Mouse (Mus musculus): Measurements from ENCODE around the gene N4bp2l1.
A peak's percentile ranks its signal among the peaks of the same experiment; 100 is the strongest.

Gene N4bp2l1

DNA sequence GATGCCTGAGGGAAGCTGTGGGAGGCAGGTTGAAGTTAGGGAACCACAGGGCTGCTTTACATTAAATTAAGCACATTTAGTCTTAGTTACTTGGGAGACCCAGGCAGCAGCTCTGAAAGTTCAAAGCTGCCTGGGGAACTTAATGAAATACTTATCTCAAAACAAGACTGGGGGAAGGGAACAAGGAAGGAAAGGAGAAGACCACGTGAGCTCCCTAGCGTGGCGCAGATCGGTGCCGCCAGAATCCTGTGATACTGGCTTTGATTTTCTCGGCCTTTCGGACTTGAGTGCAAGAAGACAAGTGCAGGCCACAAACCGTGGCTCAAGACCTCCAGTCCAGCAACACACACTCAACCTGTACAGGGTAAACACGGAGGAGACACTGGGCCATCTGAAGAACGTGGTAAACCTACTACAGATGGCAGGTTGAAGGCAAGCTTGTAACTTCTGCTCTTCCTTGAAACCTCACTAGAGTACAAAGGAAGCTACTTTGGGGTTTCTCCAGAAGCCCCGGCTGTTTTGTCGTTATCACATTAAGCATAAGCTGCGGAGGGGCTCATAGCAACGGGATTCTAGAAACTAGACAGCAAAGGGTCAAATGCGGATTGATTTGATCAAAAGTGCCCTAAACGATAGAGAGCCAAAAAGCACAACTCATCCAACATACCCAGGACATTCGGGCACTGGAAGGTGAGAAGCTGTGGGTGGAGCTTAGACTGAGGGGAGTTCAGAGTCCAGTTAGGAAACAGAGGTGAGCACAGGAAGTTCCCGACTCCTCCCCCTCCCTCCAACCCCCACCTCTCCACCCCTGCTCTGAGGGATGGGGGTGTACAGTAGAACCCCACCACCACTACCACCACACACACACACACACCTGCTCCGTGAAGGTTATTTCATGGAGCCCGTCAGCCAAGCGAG, 1.5 kb upstream of the N4bp2l1 start:
- DNase-seq (ENCODE audit: extremely low spot score): no peak

DNA sequence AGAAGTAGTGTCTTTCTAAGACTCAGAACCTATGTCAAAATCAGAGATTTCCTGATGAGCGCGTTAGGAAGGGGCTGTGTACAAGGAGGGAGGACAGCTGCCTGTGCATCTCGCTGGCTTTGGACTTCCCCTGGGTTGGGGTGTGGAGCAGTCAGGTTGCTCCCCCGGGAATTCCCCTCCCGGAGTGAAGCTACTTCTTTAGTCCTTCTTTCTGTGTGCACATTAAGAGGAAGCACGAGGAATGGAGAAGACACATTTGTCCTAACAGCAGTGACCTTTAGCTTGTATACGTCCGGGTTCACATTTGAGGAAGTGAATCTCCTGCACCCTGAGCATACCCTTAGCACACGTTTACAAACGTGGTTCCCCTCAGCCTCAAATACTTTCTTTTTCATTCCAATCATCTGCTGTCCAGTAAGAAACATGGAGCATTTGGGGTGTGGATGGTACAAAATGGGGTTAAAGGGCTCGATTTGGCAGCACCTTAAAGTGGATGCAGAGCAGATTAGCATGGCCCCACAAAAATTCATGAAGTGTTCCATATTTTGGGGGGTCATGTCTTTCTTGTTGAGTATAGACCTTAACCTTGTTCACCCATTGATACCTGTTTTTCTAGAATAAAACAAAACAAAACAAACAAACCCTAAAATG, 1.5 kb downstream of the N4bp2l1 start:
- no peak for DNase-seq (ENCODE audit: extremely low spot score)

DNA sequence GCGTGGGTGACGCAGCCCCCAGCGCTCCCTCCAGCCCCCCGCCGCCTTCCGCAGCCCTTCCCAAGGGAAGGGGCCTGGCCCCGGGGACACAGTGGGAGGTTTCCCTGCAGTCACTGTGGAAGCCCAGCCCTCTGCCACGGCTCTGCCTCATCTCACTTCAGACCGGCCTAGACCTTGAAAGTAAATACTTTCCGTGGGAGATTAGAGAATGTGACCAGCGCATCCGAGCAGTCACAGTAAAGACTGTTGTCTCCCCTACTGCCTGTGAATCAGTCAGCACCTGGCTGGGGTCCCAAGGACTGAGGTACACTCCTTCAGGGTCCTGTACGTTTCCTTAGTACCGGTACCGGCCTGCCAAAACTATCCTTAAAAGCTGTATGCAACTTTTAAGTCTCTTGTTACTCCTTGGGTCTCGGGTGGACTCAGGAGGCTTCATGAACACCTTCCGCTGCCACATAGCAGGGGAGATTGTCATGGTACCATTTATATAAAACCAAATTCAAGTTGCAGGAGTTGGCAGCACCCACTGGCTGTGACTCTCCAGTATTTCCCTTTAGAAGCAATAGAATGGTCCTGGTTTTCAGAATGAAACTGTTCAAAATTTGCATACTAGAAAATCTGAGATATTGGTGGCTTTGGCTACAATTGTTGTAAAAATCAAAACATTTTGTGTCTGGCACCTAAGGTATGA, 2.2 kb downstream of the N4bp2l1 start:
- DNase-seq (ENCODE audit: extremely low spot score): no peak

DNA sequence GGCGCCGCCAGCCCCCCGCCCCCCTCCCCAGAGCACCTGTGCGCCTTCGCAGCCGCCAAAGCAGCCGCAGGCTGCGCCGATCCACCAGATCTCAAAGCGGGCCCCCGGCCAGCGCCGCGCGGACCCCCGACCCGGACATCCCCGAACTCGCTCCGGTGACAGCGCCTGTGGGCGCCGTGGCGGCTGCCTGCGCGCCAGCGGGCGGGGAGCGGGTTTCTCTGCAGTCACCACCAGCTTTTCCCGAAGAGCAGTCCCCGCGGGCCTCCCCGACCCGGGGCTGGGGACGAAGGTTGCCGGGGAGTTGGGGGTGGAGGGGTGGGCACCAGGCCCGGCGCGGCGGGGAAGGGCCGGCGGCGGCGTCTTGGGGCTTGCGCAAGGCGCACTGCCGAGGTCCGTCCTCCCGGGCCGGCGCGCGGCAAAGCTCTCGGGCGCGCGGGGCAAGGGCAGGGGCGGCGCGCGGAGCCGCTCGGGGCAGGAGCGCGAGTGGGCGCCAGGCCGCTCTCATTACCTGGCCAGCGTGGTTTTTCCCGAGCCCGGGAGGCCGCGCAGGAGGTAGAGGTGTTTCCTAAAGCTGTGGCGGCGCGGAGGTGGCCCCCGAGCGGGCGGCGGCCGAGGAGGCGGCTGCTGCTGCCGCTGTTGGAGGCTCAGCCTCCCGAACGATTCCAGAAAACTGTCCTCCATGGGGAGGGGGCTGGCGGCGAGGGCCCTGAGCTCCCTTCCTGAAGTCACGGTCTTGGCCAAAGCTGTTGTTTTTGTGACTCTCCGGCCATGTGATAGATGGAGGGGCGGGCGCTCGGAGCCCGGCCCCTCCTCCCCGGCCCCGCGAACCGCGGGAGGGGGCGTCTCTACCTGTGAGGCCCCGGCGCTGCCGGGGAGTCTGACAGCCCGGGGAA, 3.0 kb downstream of the N4bp2l1 start:
- DNase-seq (ENCODE audit: extremely low spot score): peak; percentile 50

DNA sequence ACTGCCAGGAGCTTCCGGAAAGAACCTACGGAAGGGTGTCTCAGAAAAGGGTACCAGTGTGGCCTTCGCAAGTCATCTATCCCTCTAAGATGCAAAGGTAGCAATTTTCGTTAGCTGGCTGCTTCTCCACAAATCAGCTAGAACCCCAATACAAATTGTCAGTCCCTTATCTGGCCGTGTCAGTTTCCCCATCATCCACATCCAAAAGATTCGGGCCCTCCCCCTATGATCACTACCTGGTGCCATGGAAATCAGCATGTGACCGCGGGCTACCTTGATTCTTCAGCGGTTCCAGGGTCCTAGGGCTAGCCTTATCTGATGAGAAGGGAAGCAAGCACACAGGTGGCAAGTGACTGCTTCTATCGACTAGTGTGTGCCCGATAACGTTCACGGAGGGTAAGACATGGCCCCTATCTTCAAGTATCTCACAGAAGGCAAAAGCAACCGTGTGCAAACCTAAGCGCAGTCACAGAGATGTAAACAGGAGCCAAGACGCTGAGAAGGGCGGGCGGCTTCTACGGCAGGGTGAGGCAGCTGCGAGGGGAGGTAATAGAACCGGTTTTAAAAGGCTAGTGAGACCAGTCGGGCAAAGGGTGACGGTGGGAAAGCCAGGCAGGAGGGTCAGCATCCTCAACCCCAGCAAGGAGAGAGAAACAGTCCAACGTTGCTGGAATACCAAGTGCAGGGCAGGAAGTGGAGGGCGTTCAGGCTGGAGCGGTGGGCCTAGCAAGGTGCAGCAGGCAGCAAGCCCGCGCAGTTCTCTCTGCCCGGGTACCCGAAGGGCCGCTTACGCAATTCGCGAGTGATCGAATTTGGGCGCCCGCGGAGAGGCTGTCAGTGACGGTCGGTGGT, 3.9 kb downstream of the N4bp2l1 start:
- DNase-seq (ENCODE audit: extremely low spot score): peak; percentile 35

DNA sequence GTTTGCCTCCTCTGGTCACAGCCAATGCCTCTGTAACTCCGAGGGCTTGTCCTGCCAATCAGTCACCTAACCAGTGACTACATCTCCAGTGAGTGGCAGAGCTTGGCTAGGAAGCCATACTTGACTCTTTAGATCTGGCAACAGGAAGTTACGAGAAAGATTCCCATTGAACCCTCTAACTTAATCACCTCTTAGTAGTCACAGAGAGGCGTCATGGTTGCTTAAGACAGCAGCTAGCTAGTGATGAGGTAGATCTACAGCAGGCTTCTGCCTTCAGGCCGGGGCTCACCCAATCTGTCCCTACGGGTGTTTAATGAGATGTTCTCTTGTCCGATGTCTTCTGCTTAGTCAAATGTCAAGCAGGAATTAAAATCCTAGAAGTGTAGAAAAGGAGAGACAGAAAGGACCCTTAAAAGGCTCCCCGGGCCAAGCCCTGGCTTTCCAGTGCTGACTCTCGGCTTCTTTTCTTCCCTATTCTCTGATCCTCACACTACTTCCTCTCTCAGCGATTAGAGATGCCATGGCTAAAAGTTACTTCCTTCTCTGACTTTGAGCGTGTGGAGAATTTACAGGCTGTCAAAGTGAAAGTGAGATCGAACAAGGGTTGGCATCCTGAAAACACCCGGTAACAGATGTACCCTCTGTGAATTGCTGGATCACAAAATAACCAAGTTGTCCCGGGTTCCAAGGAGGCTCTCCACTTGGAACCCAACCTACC, 4.6 kb downstream of the N4bp2l1 start:
- DNase-seq (ENCODE audit: extremely low spot score): no peak

DNA sequence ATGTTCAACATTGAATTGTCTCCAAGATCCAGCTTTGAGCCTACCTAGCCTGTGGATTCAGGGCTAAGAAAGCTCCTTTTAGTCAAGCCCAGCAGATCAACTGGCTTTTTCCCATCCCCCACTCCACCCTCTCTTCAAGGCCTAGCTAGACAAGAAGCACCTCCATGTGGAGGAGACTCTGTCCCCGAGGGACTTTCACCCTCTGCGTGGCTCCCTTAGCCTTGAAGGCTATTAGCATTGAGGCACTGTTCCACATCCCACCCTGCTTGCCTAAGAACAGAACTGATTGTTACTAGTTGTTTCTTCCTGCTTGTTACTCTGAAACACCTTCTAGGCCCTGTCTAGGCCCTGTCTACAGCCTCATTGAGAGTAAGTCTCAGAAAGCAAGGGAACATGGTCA, 7.0 kb downstream of the N4bp2l1 start:
- DNase-seq (ENCODE audit: extremely low spot score): no peak

DNA sequence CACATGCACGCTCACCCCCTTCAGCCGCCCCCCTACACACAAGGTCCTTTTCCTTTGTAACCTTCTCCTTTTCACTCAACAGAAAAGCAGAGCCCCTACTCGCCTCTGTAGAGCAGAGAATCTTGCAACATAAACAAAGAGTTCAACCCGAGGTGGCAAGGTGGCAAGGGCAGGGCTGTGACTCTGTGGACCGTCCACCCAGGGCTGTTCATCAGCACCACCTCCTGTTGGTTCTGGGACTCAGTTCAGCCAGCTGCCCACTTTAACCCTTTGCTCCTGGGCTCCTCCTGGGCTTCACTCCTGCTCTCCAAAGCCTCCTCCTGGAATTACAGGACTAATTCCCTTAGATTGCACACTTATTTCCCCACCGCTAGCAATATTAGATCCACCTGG, 12.7 kb downstream of the N4bp2l1 start:
- DNase-seq (ENCODE audit: extremely low spot score): no peak

DNA sequence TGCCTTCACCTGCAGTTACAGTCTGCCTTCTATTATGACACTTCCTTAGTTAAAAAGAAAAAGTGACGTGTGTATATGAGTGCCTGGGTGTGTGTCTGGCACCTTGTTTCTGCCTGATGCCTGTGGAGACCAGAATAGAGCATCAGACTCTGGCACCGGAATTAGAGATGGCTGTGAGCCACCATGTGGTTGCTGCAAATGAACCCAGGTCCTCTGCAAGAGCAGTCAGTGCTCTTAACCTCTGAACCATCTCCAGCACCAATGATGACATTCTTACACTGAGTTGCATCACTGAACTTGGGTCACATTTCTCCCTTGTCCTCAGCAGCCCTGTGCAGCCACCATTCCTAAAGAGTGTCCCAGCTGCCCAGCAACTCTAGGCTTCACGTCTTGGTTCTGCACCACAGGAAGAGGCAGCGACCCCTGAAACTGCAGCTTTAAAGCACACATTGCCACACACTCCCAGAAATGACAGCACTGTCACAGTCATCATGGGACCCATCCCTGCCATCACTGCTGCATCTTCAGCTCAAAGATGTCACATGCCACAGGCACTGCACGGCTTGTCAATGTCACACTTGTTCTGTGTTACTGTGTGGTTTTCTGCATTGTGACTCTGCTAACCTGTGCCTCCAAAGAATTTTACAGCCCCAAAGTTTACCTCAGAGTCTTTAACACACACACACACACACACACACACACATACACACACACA, 13.2 kb downstream of the N4bp2l1 start:
- no peak for DNase-seq (ENCODE audit: extremely low spot score)

DNA sequence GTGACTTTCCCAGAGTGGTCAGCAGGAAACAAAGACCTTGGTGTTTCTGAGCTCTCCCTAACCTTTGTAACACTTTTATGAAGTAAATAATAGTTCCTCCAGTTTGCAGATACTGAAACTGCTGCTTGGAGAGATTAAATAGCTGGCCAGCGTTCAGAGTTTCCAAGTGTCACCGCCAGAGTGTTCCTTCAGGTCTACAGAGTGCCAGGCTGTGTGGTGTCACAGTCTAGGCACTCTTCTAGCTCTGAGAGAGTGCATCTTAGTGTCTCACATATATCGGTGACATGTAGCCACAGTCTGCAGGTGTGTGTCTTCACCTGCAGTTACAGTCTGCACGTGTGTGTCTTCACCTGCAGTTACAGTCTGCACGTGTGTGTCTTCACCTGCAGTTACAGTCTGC, 13.8 kb downstream of the N4bp2l1 start:
- no peak for DNase-seq (ENCODE audit: extremely low spot score)

DNA sequence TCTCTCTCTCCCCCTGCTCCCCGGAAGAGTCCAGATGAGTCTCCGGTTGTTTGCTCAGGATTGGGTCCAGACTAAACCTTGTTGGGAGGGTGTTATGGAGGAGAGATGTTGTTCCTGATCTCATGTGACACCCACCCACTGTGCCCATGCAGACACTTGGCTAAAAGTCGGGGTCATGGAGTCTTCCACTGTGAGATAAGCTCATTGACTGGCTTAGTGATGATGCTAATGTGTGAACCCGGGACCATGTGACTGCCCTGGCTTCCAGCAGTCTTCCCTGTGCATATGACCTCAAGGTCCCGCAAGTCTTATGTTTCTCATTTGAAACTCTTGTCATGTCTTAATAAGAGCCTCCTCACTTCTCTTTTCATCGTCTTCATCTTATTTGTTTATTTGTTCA, 15.8 kb downstream of the N4bp2l1 start:
- DNase-seq (ENCODE audit: extremely low spot score): no peak

DNA sequence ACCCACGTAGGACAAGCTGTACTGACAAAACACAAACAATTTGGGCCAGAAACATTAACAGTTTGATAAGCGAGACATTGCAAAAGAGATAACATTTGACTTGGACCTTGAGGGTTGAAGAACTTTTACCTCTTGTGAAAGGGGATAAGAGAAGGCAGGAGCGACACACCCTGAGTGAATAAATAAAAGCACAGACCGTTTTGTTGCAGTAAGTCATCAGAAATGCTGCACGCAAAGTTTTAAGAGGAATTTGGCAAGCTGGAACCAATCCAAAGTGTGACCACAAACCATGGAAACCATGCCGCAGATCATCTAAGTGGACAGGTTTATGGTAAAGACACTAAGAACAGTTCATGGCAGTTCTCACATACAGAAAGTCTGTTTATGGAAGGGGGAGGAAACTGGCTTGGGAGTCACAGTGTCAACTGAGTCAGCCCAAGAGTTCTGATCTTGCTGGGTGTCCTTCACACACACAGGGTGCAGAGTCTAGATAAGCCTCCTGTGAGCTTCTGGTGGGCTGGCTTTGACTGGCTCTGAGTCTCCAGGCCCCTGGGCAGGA, 18.3 kb downstream of the N4bp2l1 start:
- DNase-seq (ENCODE audit: extremely low spot score): no peak

DNA sequence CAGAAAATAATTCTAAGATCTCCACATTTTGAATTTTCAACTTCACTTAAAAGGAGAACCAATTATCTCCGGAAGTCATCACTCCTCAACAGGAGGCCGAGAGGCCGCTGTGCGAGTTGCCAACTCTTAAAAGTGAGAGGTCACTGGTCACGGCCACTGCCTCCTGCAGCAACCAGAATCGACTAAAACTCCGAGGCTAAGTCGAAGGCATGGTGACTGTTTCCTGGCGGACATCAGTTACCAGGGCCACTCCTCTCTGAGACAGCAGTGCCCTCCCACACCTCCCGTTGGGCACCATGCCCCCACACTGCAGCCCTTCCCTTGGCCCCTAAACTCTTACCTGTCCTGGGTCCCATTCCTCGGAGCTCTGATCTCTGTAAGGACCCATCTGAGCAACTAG, 20.2 kb downstream of the N4bp2l1 start:
- DNase-seq (ENCODE audit: extremely low spot score): no peak

DNA sequence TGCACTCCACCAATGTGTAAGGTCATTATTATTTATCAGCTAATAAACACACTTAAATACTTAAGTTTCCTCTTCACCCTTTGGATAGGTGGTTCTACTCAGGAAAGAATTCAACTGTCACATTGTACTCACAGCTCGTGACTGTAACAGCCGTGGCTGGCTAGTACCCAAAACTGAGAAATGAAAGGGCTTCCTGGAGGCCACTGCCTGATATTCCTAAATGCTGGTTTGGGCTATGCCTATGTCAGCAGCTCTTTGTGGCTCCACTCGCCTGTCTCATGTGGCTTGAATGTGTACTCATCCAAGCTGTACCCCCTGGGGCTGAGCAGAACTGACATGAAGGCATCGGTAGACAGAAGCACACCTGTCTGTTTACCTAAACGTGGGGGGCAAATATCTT, 22.1 kb downstream of the N4bp2l1 start:
- no peak for DNase-seq (ENCODE audit: extremely low spot score)

DNA sequence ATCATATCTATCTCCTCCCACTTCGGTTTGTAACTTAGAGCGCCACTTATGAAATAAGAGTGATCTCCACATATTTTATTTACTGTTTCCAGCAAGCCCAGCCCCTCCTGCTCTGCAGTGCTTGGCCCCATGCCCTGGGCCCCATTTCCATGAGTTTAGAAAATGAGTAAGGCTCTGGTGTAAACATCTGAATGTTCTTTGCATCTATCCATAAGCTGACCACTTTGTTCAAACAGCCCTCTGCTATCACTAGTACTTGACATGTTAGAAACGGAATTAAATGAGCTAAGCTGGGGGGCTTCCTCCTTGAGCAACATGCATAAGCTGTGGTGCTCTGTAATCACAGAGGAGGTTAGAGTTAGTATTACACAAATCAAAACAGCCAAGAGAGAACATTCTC, 22.6 kb downstream of the N4bp2l1 start:
- DNase-seq (ENCODE audit: extremely low spot score): no peak

DNA sequence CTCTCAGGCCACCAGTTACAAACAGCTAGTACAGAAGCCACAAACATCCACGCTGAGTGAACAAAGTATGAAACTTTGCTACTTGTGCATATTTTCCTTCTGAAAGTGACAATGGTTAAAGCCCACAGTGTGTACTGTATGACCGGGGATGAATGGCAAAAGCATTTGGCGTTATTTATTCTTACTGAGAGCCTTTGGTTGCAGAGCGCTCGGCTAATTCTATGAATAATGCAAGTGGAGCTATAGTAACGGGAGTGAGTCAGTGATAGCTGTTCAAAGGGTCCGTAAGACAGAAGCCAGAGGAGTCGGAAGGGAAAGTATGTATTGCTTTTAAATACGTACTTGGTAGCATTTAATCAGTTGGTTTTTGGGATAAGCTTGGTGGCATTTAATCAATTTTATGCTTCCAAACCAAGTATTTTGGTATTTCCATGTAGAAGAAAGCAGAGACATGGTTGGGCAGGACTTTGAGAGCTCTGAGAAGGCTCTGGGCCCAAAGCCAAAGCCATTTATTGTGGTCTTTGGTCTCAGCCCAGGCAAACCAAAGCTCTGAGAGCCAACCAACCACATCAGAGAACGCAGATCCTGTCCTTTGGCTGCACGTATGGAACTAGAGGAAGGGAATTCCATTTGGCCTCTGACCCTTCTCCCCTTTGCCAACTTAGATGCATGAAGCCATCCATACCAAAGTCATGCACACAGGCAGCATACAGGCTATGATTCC, 26.3 kb downstream of the N4bp2l1 start:
- DNase-seq (ENCODE audit: extremely low spot score): no peak

DNA sequence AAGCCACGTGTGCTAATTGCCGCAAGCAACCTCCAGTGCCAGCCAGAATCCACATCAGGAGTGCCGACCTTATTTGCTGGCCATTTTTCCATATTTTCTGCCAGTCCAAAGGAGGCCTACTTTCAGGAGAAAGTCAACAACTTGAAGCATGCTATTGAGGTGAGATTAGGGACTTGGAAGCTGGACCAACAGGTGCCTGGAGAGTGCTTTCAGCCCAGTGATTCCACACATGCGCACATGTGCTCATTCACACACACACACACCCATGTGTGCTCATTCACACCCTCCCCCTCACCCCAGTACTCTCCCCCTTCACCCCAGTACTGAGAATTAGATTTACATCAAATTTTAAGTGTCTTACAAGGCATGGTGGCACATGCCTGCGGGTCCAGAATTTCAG, 30.0 kb downstream of the N4bp2l1 start:
- no peak for DNase-seq (ENCODE audit: extremely low spot score)

DNA sequence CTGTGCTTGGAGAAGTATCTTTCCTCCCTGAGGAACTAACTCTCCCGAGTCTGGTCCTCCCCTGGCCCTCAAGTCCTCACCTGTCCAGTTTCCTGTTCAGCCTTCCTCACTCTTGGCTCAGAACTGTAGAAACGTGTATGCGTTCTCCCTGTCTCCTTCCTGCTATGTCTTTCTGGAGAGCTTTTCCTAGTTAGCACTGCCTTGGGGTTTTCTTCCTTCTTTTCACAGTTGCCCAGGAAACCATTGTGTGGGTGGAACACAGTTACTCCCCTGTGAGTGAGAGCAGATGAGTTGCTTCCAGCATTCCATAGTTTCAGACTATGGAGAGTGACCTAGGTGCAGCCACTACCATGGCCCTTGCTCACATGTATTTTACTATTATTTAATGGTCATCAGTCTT, 30.8 kb downstream of the N4bp2l1 start:
- DNase-seq (ENCODE audit: extremely low spot score): no peak

DNA sequence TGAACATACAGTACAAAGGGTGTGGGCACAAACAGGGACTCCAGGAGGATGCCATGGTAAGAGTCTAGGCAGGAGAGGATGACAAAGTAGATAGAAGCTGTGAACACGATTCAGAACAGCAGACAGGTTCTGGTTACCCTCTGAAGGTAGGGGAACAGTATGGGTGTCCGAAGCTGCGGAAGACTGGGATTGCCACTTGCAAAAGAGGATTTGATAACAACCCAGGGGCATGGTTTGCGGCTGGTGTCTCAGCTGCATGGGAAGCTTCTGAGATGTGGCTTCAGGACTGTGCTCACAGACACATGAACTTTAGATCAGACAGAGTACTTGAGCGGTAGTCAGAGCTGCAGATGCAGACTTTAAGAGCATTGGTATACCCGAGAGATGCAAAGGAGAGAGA, 32.6 kb downstream of the N4bp2l1 start:
- DNase-seq (ENCODE audit: extremely low spot score): no peak
